Mouse (Mus musculus): ENCODE measurements at regions not wholly inside any gene's neighbourhood (a gene's known extent, or its start where the extent isn't known, plus 50 kb on each side); places are given as distances from the start of the nearest gene placed in this dataset.

DNA sequence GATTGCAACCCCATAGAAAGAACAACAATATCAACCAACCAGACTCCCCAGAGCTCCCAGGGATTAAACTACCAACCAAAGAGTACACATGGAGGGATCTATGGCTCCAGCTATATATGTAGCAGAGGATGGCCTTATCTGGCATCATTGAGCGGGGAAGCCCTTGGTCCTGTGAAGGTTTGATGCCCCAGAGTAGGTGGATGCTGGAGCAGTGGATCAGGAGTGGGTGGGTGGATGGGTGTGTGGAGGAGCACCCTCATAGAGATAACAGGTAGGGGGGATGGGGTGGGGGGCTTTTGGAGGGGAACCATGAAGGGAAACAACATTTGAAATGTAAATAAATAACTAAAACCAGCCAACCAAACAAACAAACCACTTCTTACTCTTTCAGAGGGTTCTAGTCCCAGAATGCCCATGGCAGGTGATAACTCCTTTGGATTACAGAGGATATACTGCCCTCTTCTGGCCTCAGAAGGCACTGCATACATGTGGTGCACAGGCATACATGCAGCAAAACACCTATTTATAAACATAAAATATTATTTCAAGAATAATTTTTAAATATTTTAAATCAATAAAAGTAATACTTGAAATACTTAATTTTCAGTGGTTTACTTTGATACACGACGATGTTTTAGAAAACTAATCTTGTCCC is 473.7 kb upstream of the B430305J03Rik start:
- TF ChIP-seq EP300 (IDR thresholded peaks at IDR 0.05; ENCODE audit: low read depth), result no peak
- TF ChIP-seq CTCF (IDR thresholded peaks at IDR 0.05; ENCODE audit: low read depth), result peak; percentile 53; the same call in 1 of the 2 replicates
